Mouse (Mus musculus): ENCODE measurements around the gene Bclaf1.

GRCm38 (mm10) chr10:20287369-20287768 is 24.9 kb upstream of the Bclaf1 start:
- no peak for TF ChIP-seq POLR2A (IDR thresholded peaks at IDR 0.05; ENCODE audit: insufficient read depth, low read length)
- TF ChIP-seq EP300 (IDR thresholded peaks at IDR 0.05; ENCODE audit: insufficient read depth, low read depth, low read length), result no peak
- no peak for TF ChIP-seq CTCF (IDR thresholded peaks at IDR 0.05; ENCODE audit: low read depth, low read length)

Measured in ES-Bruce4 (cell line).